21 mouse cellular contexts compared by ENCODE assay signal in genomic region chr14:26887244-26887643, GRCm38 (mm10). TPM values are rescaled to one million over a fixed set of nuclear protein-coding genes. Genes with fewer than 3 reads are reported as not detected.
DNase-seq lines count a peak whose midpoint lies in the region; ATAC-seq and TF ChIP-seq lines count a peak whose summit lies in the region.
"Had no signal": no experiment of that assay in that cellular context is flagged by ENCODE, and none has a peak within 500 bp of the region (broad histone marks: within the 10 kb centered on the region; RNA-seq: fewer than 3 reads in every experiment).

No protein-coding gene starts in this region.

- H3K27ac ChIP-seq in kidney, adult 2 months (ENCODE audit: insufficient read depth, low read depth, low read length) = no peak overlapping the region
- peak overlapping the region; percentile 56; the same call in 1 of the 2 replicates for H3K27ac ChIP-seq in lung, embryonic 14.5 days (ENCODE audit: low read depth)
- no peak overlapping the region for H3K27ac ChIP-seq in lung, postnatal 0 days (ENCODE audit: low read length)
- H3K27ac ChIP-seq in stomach, embryonic 16.5 days (ENCODE audit: low read length) = no peak overlapping the region
- H3K27ac ChIP-seq in stomach, postnatal 0 days (replicated peaks) = no peak overlapping the region
- H3K27ac ChIP-seq: embryonic facial prominence, embryonic 13.5 days; forebrain, embryonic 12.5 days; heart, adult 2 months; heart, embryonic 15.5 days; hindbrain, embryonic 10.5 days had no signal

- no peak for TF ChIP-seq CTCF in kidney, adult 2 months (conservative IDR thresholded peaks at IDR 0.05; ENCODE audit: insufficient read depth, insufficient read length, low read depth, low read length)
- no peak for TF ChIP-seq CTCF in lung, embryonic 14.5 days (IDR thresholded peaks at IDR 0.05; ENCODE audit: low read depth)
- no peak for TF ChIP-seq CTCF in lung, postnatal 0 days (IDR thresholded peaks at IDR 0.05)
- TF ChIP-seq CTCF in stomach, postnatal 0 days (IDR thresholded peaks at IDR 0.05; ENCODE audit: low read depth) = no peak

- WGBS in kidney, adult 2 months = 54% methylated on average over 3 of the region's 3 CpGs
- WGBS in lung, embryonic 14.5 days = 50% methylated on average over 3 of the region's 3 CpGs
- 49% methylated on average over 3 of the region's 3 CpGs for WGBS in lung, postnatal 0 days
- WGBS in stomach, embryonic 16.5 days = 55% methylated on average over 3 of the region's 3 CpGs
- WGBS in stomach, postnatal 0 days = 51% methylated on average over 3 of the region's 3 CpGs

- no peak for TF ChIP-seq EP300 in lung, postnatal 0 days (IDR thresholded peaks at IDR 0.05)
- TF ChIP-seq EP300 in stomach, postnatal 0 days (optimal IDR thresholded peaks at IDR 0.05) = no peak

- no peaks in the 10 kb centered on the region for H3K36me3 ChIP-seq in kidney, adult 2 months (ENCODE audit: control insufficient read depth, insufficient read depth, low read length)
- no peaks in the 10 kb centered on the region for H3K36me3 ChIP-seq in lung, embryonic 14.5 days (ENCODE audit: insufficient read depth)
- no peaks in the 10 kb centered on the region for H3K36me3 ChIP-seq in lung, postnatal 0 days (ENCODE audit: insufficient read depth, low read length)
- H3K36me3 ChIP-seq in stomach, embryonic 16.5 days (ENCODE audit: control insufficient read depth, insufficient read depth, low read length) = no peaks in the 10 kb centered on the region
- H3K36me3 ChIP-seq in stomach, postnatal 0 days (ENCODE audit: control insufficient read depth, insufficient read depth, low read length) = no peaks in the 10 kb centered on the region
- H3K36me3 ChIP-seq: embryonic facial prominence, embryonic 13.5 days; forebrain, embryonic 12.5 days; heart, embryonic 15.5 days; hindbrain, embryonic 10.5 days had no signal

- peak; percentile 85; the same call in 1 of the 2 replicates for ATAC-seq in lung, embryonic 14.5 days (ENCODE audit: insufficient read depth)
- ATAC-seq in lung, postnatal 0 days = no peak
- peak; percentile 13; the same call in 1 of the 2 replicates for ATAC-seq in stomach, embryonic 16.5 days (ENCODE audit: insufficient read depth, low FRiP score)
- no peak for ATAC-seq in stomach, postnatal 0 days (ENCODE audit: low FRiP score, low TSS enrichment)
- ATAC-seq: forebrain, embryonic 16.5 days had no signal

- no peak overlapping the region for H3K4me2 ChIP-seq in lung, embryonic 14.5 days
- no peak overlapping the region for H3K4me2 ChIP-seq in lung, postnatal 0 days (replicated peaks; ENCODE audit: low read depth, low read length)
- no peak overlapping the region for H3K4me2 ChIP-seq in stomach, embryonic 16.5 days (ENCODE audit: low read depth, low read length)
- no peak overlapping the region for H3K4me2 ChIP-seq in stomach, postnatal 0 days (replicated peaks; ENCODE audit: low read depth)
- H3K4me2 ChIP-seq: embryonic facial prominence, embryonic 13.5 days; forebrain, embryonic 12.5 days; heart, embryonic 11.5 days; heart, embryonic 15.5 days had no signal

- no peak for TF ChIP-seq POLR2A in kidney, adult 2 months (IDR thresholded peaks at IDR 0.05; ENCODE audit: low read depth, low read length)

- no peak overlapping the region for H3K4me3 ChIP-seq in kidney, adult 2 months (ENCODE audit: insufficient read depth, low read depth, low read length)
- no peak overlapping the region for H3K4me3 ChIP-seq in lung, embryonic 14.5 days (ENCODE audit: low read depth, low read length)
- no peak overlapping the region for H3K4me3 ChIP-seq in lung, postnatal 0 days (ENCODE audit: low read depth, low read length)
- no peak overlapping the region for H3K4me3 ChIP-seq in stomach, embryonic 16.5 days (replicated peaks; ENCODE audit: low read length)
- H3K4me3 ChIP-seq in stomach, postnatal 0 days (ENCODE audit: low read depth, low read length) = no peak overlapping the region
- H3K4me3 ChIP-seq: embryonic facial prominence, embryonic 13.5 days; forebrain, embryonic 12.5 days; heart, adult 2 months; heart, embryonic 15.5 days; hindbrain, embryonic 10.5 days had no signal

- DNase-seq in kidney, adult 2 months = peak; percentile 36
- no peak for DNase-seq in kidney, adult 11 months
- peak; percentile 62 for DNase-seq in lung, embryonic 14.5 days
- no peak for DNase-seq in lung, postnatal 0 days (ENCODE audit: low spot score)
- DNase-seq in stomach, postnatal 0 days (ENCODE audit: low spot score) = no peak
- DNase-seq in thymus, postnatal 4 days = no peak
- no peak for DNase-seq in right cerebral cortex, adult 18-20 months
- DNase-seq: adrenal gland, postnatal 10 days; cerebellum, adult 18-20 months; cerebellum, adult 9-11 months; cerebellum, postnatal 36 days; gastrocnemius, postnatal 10 days; heart, adult 2 months had no signal

- no peak overlapping the region for H3K9ac ChIP-seq in lung, embryonic 14.5 days
- no peak overlapping the region for H3K9ac ChIP-seq in lung, postnatal 0 days (replicated peaks; ENCODE audit: low read depth)
- no peak overlapping the region for H3K9ac ChIP-seq in stomach, embryonic 16.5 days (ENCODE audit: low read length)
- no peak overlapping the region for H3K9ac ChIP-seq in stomach, postnatal 0 days (ENCODE audit: low read length)
- H3K9ac ChIP-seq: embryonic facial prominence, embryonic 13.5 days; forebrain, embryonic 12.5 days; heart, embryonic 15.5 days had no signal

- no peaks in the 10 kb centered on the region for H3K4me1 ChIP-seq in kidney, adult 2 months (ENCODE audit: control insufficient read depth, insufficient read depth, low read length)
- H3K4me1 ChIP-seq in lung, embryonic 14.5 days (ENCODE audit: insufficient read depth) = no peaks in the 10 kb centered on the region
- H3K4me1 ChIP-seq in lung, postnatal 0 days (ENCODE audit: insufficient read depth, low read depth, low read length) = no peaks in the 10 kb centered on the region
- H3K4me1 ChIP-seq in stomach, embryonic 16.5 days (ENCODE audit: control insufficient read depth, insufficient read depth, low read length) = no peaks in the 10 kb centered on the region
- H3K4me1 ChIP-seq in stomach, postnatal 0 days (replicated peaks; ENCODE audit: control insufficient read depth, insufficient read depth) = no peaks in the 10 kb centered on the region
- H3K4me1 ChIP-seq: embryonic facial prominence, embryonic 13.5 days; forebrain, embryonic 12.5 days; heart, embryonic 15.5 days; hindbrain, embryonic 10.5 days had no signal

- H3K9me3 ChIP-seq in lung, embryonic 14.5 days (ENCODE audit: low read depth, low read length) = no peaks in the 10 kb centered on the region
- H3K9me3 ChIP-seq in lung, postnatal 0 days (ENCODE audit: low read length) = no peaks in the 10 kb centered on the region
- H3K9me3 ChIP-seq in stomach, embryonic 16.5 days (replicated peaks; ENCODE audit: control insufficient read depth, low read length) = no peaks in the 10 kb centered on the region
- H3K9me3 ChIP-seq in stomach, postnatal 0 days (ENCODE audit: control insufficient read depth, low read length) = no peaks in the 10 kb centered on the region
- H3K9me3 ChIP-seq: embryonic facial prominence, embryonic 13.5 days; forebrain, embryonic 12.5 days; heart, embryonic 15.5 days; hindbrain, embryonic 10.5 days had no signal

- no peaks in the 10 kb centered on the region for H3K27me3 ChIP-seq in kidney, adult 2 months (replicated peaks; ENCODE audit: control insufficient read depth, insufficient read depth, low read length)
- H3K27me3 ChIP-seq in lung, embryonic 14.5 days (ENCODE audit: insufficient read depth, low read length) = no peaks in the 10 kb centered on the region
- no peaks in the 10 kb centered on the region for H3K27me3 ChIP-seq in lung, postnatal 0 days (replicated peaks; ENCODE audit: insufficient read depth, low read length)
- H3K27me3 ChIP-seq in stomach, embryonic 16.5 days (ENCODE audit: control insufficient read depth, insufficient read depth, low read length) = no peaks in the 10 kb centered on the region
- no peaks in the 10 kb centered on the region for H3K27me3 ChIP-seq in stomach, postnatal 0 days (ENCODE audit: control insufficient read depth, insufficient read depth, low read length)
- H3K27me3 ChIP-seq: embryonic facial prominence, embryonic 13.5 days; forebrain, embryonic 12.5 days; heart, embryonic 15.5 days had no signal

RNA-seq across cellular contexts. Expression of gene Asb14, which starts 7.1 kb away (rescaled TPM):
- polyA plus RNA-seq in kidney, adult 2 months (2012; rRNA removed) = 0.12 and 0.81 TPM in 2 replicates
- not detected in 2 replicates for polyA plus RNA-seq in lung, embryonic 14.5 days (2014; fragmentation: Nextera tagmentation; extraction: Ambion mirVana)
- polyA plus RNA-seq in lung, postnatal 0 days (2015; fragmentation: Nextera tagmentation; extraction: Ambion mirVana) = 0.24 and 0.64 TPM in 2 replicates
- polyA plus RNA-seq in stomach, embryonic 16.5 days (2015; fragmentation: Nextera tagmentation; extraction: Ambion mirVana) = 0.16 TPM in 1 of 2 replicates, not detected in the other
- 0.12 and 0.19 TPM in 2 replicates for polyA plus RNA-seq in stomach, postnatal 0 days (2015; fragmentation: Nextera tagmentation; extraction: Ambion mirVana)
- polyA plus RNA-seq: C2C12; embryonic facial prominence, embryonic 13.5 days; hindbrain, embryonic 10.5 days had no signal

Comparison
In these comparisons a context has a peak if more than half of its experiments do, and no peak if none do; other contexts are left out.
1. DNase-seq: peak in kidney, adult 2 months (single experiment) and lung, embryonic 14.5 days (single experiment); none in kidney, adult 11 months (single experiment), lung, postnatal 0 days (single experiment), stomach, postnatal 0 days (single experiment), thymus, postnatal 4 days (single experiment) and right cerebral cortex, adult 18-20 months (single experiment).
2. ATAC-seq: peak in lung, embryonic 14.5 days (single experiment) and stomach, embryonic 16.5 days (single experiment); none in lung, postnatal 0 days (single experiment) and stomach, postnatal 0 days (single experiment).